Mouse (Mus musculus) embryonic fibroblast, embryonic 13.5 days (primary cell): ENCODE results near the gene Robo1.

Experiments used
- CTCF ChIP-seq: IDR thresholded peaks from 2 replicates; pipeline ENCODE4 v1.5.1; 2011; ENCODE audit warnings: mild to moderate bottlenecking, control low read depth, low read length, moderate library complexity, borderline replicate concordance; ENCODE audit not compliant: insufficient read depth
- POLR2A ChIP-seq: IDR thresholded peaks from 2 replicates; pipeline ENCODE4 v1.6.1; 2011; ENCODE audit warnings: low read depth, mild to moderate bottlenecking, control low read depth, low read length, moderate library complexity

GRCm38 (mm10) chr16:72640932-72641811, 333.1 kb downstream of the Robo1 start:
- TF ChIP-seq POLR2A (no peak), CTCF (no peak)
